Mouse (Mus musculus): ENCODE measurements around the gene Tsc22d2. TPM values are rescaled to one million over a fixed set of nuclear protein-coding genes. Genes with fewer than 3 reads are reported as not detected.
"Not testable (repeated sequence)": the region's sequence is repeated elsewhere in the genome, so short reads cannot be mapped to it uniquely, and the experiment has no call there.

Tsc22d2 gene
- total RNA-seq, 2 experiments from 2014 or later: 9.8 to 16.5 TPM

GRCm38 (mm10) chr3:58418724-58419705, 4.5 kb downstream of the Tsc22d2 start:
- no peak for ATAC-seq (replicated peaks; ENCODE audit: low FRiP score, poor library complexity, severe bottlenecking)

GRCm38 (mm10) chr3:58428861-58429260, 14.3 kb downstream of the Tsc22d2 start:
- no peak for ATAC-seq (replicated peaks; ENCODE audit: low FRiP score, poor library complexity, severe bottlenecking)

GRCm38 (mm10) chr3:58434414-58434813, 19.9 kb downstream of the Tsc22d2 start:
- ATAC-seq (replicated peaks; ENCODE audit: low FRiP score, poor library complexity, severe bottlenecking): no peak

- ATAC-seq (replicated peaks; ENCODE audit: low FRiP score, poor library complexity, severe bottlenecking): peak; percentile 92
Measured at GRCm38 (mm10) chr3:58448230-58448629, 33.7 kb downstream of the Tsc22d2 start.

GRCm38 (mm10) chr3:58449487-58449886, 35.0 kb downstream of the Tsc22d2 start:
- ATAC-seq (replicated peaks; ENCODE audit: low FRiP score, poor library complexity, severe bottlenecking): no peak

GRCm38 (mm10) chr3:58454414-58455205, 40.1 kb downstream of the Tsc22d2 start:
- peak; percentile 57; the same call in 1 of the 2 replicates for ATAC-seq (replicated peaks; ENCODE audit: low FRiP score, poor library complexity, severe bottlenecking)

- ATAC-seq (replicated peaks; ENCODE audit: low FRiP score, poor library complexity, severe bottlenecking): no peak
Measured at GRCm38 (mm10) chr3:58455255-58455654, 40.7 kb downstream of the Tsc22d2 start.

GRCm38 (mm10) chr3:58469655-58470437, 55.3 kb downstream of the Tsc22d2 start:
- no peak for ATAC-seq (replicated peaks; ENCODE audit: low FRiP score, poor library complexity, severe bottlenecking)

- ATAC-seq (replicated peaks; ENCODE audit: low FRiP score, poor library complexity, severe bottlenecking): not testable (repeated sequence)
Measured at GRCm38 (mm10) chr3:58475298-58475697, 60.8 kb downstream of the Tsc22d2 start.

GRCm38 (mm10) chr3:58478755-58479455, 64.4 kb downstream of the Tsc22d2 start:
- no peak for ATAC-seq (replicated peaks; ENCODE audit: low FRiP score, poor library complexity, severe bottlenecking)

GRCm38 (mm10) chr3:58485883-58486282, 71.4 kb downstream of the Tsc22d2 start:
- peak; percentile 87 for ATAC-seq (replicated peaks; ENCODE audit: low FRiP score, poor library complexity, severe bottlenecking)

GRCm38 (mm10) chr3:58487121-58487520, 72.6 kb downstream of the Tsc22d2 start:
- no peak for ATAC-seq (replicated peaks; ENCODE audit: low FRiP score, poor library complexity, severe bottlenecking)

- ATAC-seq (replicated peaks; ENCODE audit: low FRiP score, poor library complexity, severe bottlenecking): no peak
Measured at GRCm38 (mm10) chr3:58487999-58488775, 73.7 kb downstream of the Tsc22d2 start.

GRCm38 (mm10) chr3:58490787-58491186, 76.3 kb downstream of the Tsc22d2 start:
- no peak for ATAC-seq (replicated peaks; ENCODE audit: low FRiP score, poor library complexity, severe bottlenecking)

GRCm38 (mm10) chr3:58493621-58494020, 79.1 kb downstream of the Tsc22d2 start:
- no peak for ATAC-seq (replicated peaks; ENCODE audit: low FRiP score, poor library complexity, severe bottlenecking)

GRCm38 (mm10) chr3:58501961-58502360, 87.4 kb downstream of the Tsc22d2 start:
- ATAC-seq (replicated peaks; ENCODE audit: low FRiP score, poor library complexity, severe bottlenecking): no peak

GRCm38 (mm10) chr3:58503720-58504333, 89.3 kb downstream of the Tsc22d2 start:
- no peak for ATAC-seq (replicated peaks; ENCODE audit: low FRiP score, poor library complexity, severe bottlenecking)

GRCm38 (mm10) chr3:58504676-58505075, 90.2 kb downstream of the Tsc22d2 start:
- no peak for ATAC-seq (replicated peaks; ENCODE audit: low FRiP score, poor library complexity, severe bottlenecking)

Measured in erythroblast, adult 5-6 weeks (primary cell).